9 mouse cellular contexts compared by ENCODE assay signal in the genomic region with DNA sequence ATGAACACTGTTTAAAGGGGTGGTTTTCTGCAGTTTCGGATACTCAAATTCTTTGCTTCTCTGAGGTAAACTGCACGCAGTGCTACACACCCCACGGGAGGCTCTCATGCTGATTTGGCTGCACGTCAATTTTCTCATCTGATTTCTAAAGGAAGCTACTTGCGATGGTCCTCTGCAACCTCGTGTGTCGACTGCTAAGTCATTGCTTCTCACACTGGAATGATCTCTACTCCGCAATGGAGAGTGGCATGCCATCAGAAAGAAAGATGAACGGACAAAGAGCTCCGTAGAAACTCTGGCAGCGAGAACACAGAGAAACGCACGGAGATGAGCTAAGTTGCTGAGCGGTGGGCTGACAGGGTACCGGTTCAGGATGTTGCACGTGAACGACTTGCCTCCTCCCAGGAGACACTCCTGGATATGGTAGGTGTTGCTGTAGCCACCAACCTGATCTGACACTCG.
DNase-seq lines count a peak whose midpoint lies in the region; ATAC-seq lines count a peak whose summit lies in the region.
"Had no signal": no experiment of that assay in that cellular context is flagged by ENCODE, and none has a peak within 500 bp of the region (broad histone marks: within the 10 kb centered on the region; RNA-seq: fewer than 3 reads in every experiment).

No protein-coding gene starts in this region.

- peak; percentile 49 to 58 for DNase-seq in frontal cortex, postnatal 36 days (ENCODE audit: low spot score in 2 of 2)
- no peak for DNase-seq in frontal cortex, postnatal 25 days (ENCODE audit: low spot score in 2 of 2)
- peak; percentile 45 for DNase-seq in Muller cell, postnatal 12 days (ENCODE audit: inconsistent ontology term)
- peak; percentile 52 for DNase-seq in forebrain, embryonic 11.5 days (ENCODE audit: low spot score)
- peak; percentile 20 for DNase-seq in midbrain, embryonic 10.5 days (ENCODE audit: low spot score)
- no peak for DNase-seq in spleen, postnatal 14 days (ENCODE audit: low spot score in 2 of 2)

- peak overlapping the region; percentile 33 for H3K4me2 ChIP-seq in forebrain, embryonic 11.5 days (ENCODE audit: low read depth, low read length, severe bottlenecking)
- no peak overlapping the region for H3K4me2 ChIP-seq in kidney, embryonic 14.5 days (replicated peaks; ENCODE audit: low read depth, low read length)

- peak overlapping the region; percentile 1; the same call in 1 of the 2 replicates for H3K4me3 ChIP-seq in forebrain, embryonic 11.5 days (ENCODE audit: low read depth, low read length)
- peak overlapping the region; percentile 30; the same call in 1 of the 2 replicates for H3K4me3 ChIP-seq in midbrain, embryonic 10.5 days
- no peak overlapping the region for H3K4me3 ChIP-seq in kidney, embryonic 14.5 days (ENCODE audit: low read length)

- H3K9me3 ChIP-seq in forebrain, embryonic 11.5 days (ENCODE audit: control insufficient read depth, low read length) = no peaks in the 10 kb centered on the region
- no peaks in the 10 kb centered on the region for H3K9me3 ChIP-seq in midbrain, embryonic 10.5 days (replicated peaks)
- H3K9me3 ChIP-seq in kidney, embryonic 14.5 days (ENCODE audit: control insufficient read depth, low read length) = no peaks in the 10 kb centered on the region

- peaks cover 8% of the 10 kb centered on the region for H3K4me1 ChIP-seq in forebrain, embryonic 11.5 days (replicated peaks; ENCODE audit: control insufficient read depth, insufficient read depth, low read length)
- peaks cover 31% of the 10 kb centered on the region for H3K4me1 ChIP-seq in midbrain, embryonic 10.5 days
- H3K4me1 ChIP-seq in kidney, embryonic 14.5 days (ENCODE audit: control insufficient read depth, insufficient read depth, low read length) = 0 out of 2 replicates have a peak, but pooled peaks cover 3% of the 10 kb centered on the region

- H3K27ac ChIP-seq in forebrain, embryonic 11.5 days (ENCODE audit: low read depth, low read length) = no peak overlapping the region
- peak overlapping the region; percentile 59 for H3K27ac ChIP-seq in midbrain, embryonic 10.5 days (replicated peaks)
- no peak overlapping the region for H3K27ac ChIP-seq in kidney, embryonic 14.5 days (ENCODE audit: low read depth, low read length)
- H3K27ac ChIP-seq: macrophage had no signal

- WGBS in forebrain, embryonic 11.5 days = 49% methylated on average over 18 of the region's 18 CpGs
- WGBS in midbrain, embryonic 10.5 days = 70% methylated on average over 18 of the region's 18 CpGs
- WGBS in kidney, embryonic 14.5 days = 74% methylated on average over 18 of the region's 18 CpGs

- no peaks in the 10 kb centered on the region for H3K27me3 ChIP-seq in forebrain, embryonic 11.5 days (ENCODE audit: control insufficient read depth, insufficient read depth, low read length)
- no peaks in the 10 kb centered on the region for H3K27me3 ChIP-seq in midbrain, embryonic 10.5 days (ENCODE audit: low read depth, poor library complexity, severe bottlenecking)
- H3K27me3 ChIP-seq in kidney, embryonic 14.5 days (ENCODE audit: control insufficient read depth, insufficient read depth, low read length) = no peaks in the 10 kb centered on the region

- H3K9ac ChIP-seq in forebrain, embryonic 11.5 days (ENCODE audit: low read length) = peak overlapping the region; percentile 21
- no peak overlapping the region for H3K9ac ChIP-seq in kidney, embryonic 14.5 days (ENCODE audit: low read depth, low read length)

- ATAC-seq in forebrain, embryonic 11.5 days (replicated peaks; ENCODE audit: low FRiP score) = no peak
- no peak for ATAC-seq in monocyte, adult 5-6 weeks (replicated peaks; ENCODE audit: insufficient number of reproducible peaks, low FRiP score, low TSS enrichment, poor library complexity, severe bottlenecking)
- ATAC-seq in kidney, embryonic 14.5 days (ENCODE audit: low FRiP score, low TSS enrichment) = no peak

- no peaks in the 10 kb centered on the region for H3K36me3 ChIP-seq in forebrain, embryonic 11.5 days (ENCODE audit: control insufficient read depth, insufficient read depth, low read length)
- H3K36me3 ChIP-seq in midbrain, embryonic 10.5 days = no peaks in the 10 kb centered on the region
- no peaks in the 10 kb centered on the region for H3K36me3 ChIP-seq in kidney, embryonic 14.5 days (ENCODE audit: control insufficient read depth, insufficient read depth, low read length)

Comparison
In these comparisons a context has a peak if more than half of its experiments do, and no peak if none do; other contexts are left out.
1. DNase-seq: peak in frontal cortex, postnatal 36 days (2 of 2), Muller cell, postnatal 12 days (single experiment), forebrain, embryonic 11.5 days (single experiment) and midbrain, embryonic 10.5 days (single experiment); none in frontal cortex, postnatal 25 days (0 of 2) and spleen, postnatal 14 days (0 of 2).